Mouse (Mus musculus): ENCODE data around the gene Upb1.
"Not testable (repeated sequence)": the region's sequence is repeated elsewhere in the genome, so short reads cannot be mapped to it uniquely, and the experiment has no call there.

The Upb1 gene

DNA sequence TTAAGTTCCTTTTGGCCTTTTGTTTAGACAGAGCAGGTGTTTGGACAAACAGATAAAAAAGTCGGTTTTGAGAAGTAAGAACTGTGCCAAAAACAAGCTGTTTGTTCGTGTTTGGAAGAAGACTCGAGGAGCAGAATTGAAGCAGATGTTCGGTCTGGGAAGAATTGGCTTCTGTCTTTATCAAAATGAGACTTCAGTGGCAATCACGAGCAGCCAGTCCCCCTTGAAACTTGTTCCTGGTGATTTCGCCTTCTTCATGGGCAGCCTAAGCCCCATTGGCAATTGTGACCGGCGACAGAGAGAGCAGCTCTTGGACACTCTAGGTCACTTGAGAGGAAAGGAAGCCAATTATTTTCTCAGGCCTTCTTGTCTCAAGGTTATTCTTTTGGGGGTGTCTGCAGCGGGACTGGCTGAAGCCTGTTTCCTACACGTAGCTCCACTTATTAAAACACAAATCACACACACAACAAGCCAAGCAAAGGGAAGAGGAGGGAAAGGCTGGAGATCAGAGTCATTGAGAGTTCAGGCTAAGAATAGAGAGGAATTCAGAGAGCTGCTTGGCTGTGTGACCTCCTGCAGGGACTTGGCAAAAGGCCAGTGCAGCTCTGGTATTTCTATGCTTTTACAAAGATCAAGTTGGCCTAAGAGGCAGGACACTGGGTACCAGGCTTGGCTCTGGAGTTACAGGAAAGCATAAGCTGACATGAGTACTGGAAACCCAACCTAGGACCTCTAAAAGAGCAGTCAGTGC, 50.3 kb downstream of the Upb1 start:
- DNase-seq (ENCODE audit: low read depth, low spot score), result no peak

DNA sequence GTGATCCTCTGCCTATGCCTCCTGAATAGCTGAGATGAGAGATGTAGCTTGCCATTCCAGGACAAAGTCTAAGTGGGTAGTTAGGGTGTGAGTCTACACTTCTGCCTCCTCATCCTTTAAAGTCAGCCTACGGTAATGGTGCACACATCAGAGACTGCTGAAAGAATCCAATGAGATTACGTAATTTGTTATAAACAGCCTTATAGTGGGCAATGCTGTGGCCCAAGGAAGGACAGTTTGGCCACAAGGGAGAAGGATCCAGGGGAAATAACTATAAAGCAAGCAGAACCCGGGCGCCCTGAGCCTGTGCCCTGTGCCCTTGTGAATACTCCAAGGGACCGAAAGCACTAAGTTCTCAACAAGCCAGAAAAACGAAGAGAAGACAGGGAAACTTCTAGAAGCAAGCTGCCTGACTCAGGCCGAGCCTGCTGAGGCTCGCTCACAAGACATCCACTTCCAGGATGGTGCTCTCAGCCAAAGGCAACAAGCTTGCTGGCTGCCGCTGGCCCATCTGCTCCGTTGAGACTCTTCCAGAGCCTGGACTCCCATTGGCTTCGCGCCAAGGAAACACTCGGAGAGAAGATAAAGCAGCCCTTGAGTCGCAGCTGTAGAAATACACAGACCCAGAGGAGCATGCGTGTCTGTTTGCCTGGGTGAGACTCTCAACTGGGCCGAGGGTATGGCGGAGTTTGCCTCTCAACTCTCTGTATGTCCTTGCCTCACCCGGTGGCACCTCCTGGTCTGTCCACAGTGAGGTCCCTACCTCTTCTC, 55.3 kb downstream of the Upb1 start:
- not testable (repeated sequence) for DNase-seq (ENCODE audit: low read depth, low spot score)

GRCm38 (mm10) chr10:75457852-75458251, 56.9 kb downstream of the Upb1 start:
- no peak for DNase-seq (ENCODE audit: low read depth, low spot score)

- DNase-seq (ENCODE audit: low read depth, low spot score), result no peak
These were observed 57.4 kb downstream of the Upb1 start for GRCm38 (mm10) chr10:75458329-75458728.

GRCm38 (mm10) chr10:75462728-75463127, 61.8 kb downstream of the Upb1 start:
- no peak for DNase-seq (ENCODE audit: low read depth, low spot score)

GRCm38 (mm10) chr10:75465781-75466550, 65.1 kb downstream of the Upb1 start:
- no peak for DNase-seq (ENCODE audit: low read depth, low spot score)

DNA sequence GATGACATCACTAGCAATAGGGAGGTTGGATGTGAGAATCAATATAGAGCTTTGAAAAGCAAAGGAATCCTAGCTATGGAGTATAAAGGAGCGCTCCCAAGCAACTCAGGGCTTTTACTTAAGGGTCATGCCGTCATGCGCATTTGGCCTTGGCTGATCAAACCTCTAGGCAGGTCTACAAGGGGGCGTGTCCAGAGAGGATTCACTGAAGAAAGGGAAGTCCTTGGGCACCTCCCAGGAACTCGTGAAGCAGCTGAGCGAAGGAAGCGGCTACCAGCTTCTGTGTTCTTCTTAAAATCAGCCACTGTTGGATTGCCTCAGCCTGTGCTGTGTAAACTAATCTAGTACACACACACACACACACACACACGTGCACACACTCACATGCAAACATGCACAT, 72.5 kb downstream of the Upb1 start:
- DNase-seq (ENCODE audit: low read depth, low spot score), result no peak

DNA sequence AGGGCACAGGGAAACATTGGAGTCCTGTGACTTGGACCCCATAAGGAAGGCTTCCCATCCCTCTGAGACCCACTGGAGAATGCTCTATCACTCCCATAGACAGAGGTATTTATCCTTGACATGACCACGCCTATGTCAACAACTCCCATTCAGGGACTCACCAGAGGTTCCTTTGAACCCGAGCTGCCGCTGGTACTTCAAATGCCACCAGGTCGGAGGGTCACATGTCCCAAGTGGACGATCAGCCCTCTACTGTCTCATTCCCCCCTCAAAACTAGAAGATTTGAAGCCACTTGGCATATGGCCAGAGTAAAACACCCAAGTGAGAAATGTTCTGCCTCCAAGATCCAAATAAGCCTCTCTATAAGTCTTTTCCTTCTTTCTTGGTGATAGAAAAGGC, 73.7 kb downstream of the Upb1 start:
- no peak for DNase-seq (ENCODE audit: low read depth, low spot score)

- DNase-seq (ENCODE audit: low read depth, low spot score), result not testable (repeated sequence)
These were observed 74.4 kb downstream of the Upb1 start for GRCm38 (mm10) chr10:75475139-75475850.

GRCm38 (mm10) chr10:75477034-75477433, 76.1 kb downstream of the Upb1 start:
- DNase-seq (ENCODE audit: low read depth, low spot score), result no peak

GRCm38 (mm10) chr10:75479955-75480354, 79.0 kb downstream of the Upb1 start:
- DNase-seq (ENCODE audit: low read depth, low spot score), result no peak

DNA sequence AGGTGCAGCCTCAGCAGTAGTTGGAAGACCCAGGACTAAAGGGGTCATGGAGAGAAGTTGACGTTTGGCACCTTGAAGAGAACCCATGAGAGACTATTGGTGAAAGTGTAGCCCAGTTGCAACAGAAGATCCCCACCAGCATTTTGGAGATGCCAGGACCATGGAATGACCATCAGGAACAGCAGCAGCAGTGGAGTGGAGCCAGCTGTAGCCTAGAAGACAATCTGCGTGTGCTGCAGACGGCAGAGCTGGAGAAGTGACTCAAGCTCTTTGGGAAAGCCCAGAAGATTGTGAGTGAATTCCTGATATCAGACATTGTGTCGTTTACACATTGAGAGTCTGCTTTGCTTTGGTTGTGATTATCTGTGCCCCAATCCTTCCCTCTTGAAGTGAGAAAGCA, 80.8 kb downstream of the Upb1 start:
- no peak for DNase-seq (ENCODE audit: low read depth, low spot score)

DNA sequence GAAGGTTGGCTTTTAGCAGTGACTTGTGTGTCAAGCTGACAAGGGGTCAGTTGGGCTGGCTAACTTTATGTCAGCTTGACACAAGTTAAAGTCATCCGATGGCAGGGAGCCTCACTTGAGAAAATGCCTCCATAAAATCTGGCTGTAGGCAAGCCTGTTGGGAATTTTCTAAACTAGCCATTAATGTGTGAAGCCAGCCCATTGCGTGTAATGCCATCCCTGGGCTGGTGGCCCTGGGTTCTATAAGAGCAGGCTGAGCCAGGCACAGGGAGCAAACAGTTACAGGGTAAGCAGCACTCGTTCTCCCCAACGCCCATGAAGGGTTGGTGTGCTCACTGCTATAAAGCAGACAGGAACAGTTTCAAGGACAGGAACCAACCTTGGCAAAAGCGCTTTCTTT, 81.4 kb downstream of the Upb1 start:
- no peak for DNase-seq (ENCODE audit: low read depth, low spot score)

DNA sequence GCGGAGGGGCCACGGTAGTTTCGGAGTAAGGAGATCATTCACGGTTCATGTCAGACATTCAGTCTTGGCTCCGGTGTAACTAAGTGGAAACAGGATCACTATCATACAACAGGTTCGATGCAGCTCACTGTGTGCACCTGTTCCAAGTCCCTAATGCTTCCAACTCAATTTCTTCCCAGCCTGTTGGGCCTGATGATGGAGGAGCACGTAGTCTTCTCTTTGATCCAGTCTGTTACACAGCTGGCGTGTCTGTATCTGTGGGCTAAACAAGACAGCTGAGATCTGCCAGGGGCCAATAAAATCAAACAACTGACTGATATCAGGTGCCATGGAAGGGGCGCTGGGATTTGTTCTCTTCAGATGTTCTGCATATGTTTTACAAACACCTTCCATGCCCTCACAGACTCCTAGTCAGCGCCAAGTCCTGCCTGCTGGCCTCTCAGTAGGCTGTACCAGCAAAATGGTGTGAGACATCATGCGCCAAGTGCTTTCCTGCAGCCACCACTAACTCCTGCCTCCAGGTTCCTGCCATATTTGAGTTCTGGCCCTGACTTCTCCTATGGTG, 82.1 kb downstream of the Upb1 start:
- DNase-seq (ENCODE audit: low read depth, low spot score), result no peak

- no peak for DNase-seq (ENCODE audit: low read depth, low spot score)
These were observed 83.2 kb downstream of the Upb1 start for GRCm38 (mm10) chr10:75484066-75484465.

GRCm38 (mm10) chr10:75484767-75485166, 83.9 kb downstream of the Upb1 start:
- DNase-seq (ENCODE audit: low read depth, low spot score), result no peak

DNA sequence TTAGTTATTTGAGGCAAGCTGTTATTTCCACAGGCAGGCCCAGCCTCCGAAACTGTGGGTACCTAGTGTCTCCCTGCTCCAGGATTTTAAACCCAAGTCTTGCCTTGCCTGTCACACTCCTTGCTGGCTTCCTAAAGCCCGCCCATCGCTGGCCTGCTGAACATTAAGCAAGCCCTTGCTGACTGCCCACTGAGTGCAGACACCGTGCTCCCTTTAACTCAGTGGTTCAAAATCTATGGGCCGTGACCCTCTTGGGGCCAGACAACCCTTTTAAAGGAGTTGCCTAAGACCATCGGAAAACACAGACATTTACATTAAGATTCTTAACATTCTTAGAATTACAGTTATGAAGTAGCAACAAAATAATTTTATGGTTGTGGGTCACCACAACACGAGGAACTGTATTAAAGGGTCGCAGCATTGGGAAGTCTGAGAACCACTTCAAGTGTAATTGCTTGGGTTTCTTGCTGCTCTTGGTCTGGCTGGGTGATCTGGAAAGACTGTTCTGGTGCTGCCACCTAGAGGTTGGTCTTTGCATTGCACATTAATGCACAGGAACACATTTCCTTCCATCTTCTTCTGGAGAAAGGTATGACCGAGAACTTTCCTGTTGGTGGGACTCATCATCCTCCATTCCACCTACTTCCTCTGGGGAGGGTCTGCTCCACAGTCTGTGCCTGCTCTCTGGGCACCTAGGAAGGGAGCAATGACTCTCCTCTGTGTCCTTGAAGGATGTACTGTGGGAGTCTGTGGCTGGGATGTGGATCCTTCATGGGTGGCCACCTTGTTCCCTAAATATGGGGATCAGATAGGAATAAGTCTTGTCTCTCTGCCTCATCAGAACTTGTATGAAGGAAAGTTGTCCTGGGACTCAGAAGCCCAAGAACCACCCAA, 85.4 kb downstream of the Upb1 start:
- DNase-seq (ENCODE audit: low read depth, low spot score), result peak; percentile 67

GRCm38 (mm10) chr10:75487131-75487530, 86.2 kb downstream of the Upb1 start:
- no peak for DNase-seq (ENCODE audit: low read depth, low spot score)

DNA sequence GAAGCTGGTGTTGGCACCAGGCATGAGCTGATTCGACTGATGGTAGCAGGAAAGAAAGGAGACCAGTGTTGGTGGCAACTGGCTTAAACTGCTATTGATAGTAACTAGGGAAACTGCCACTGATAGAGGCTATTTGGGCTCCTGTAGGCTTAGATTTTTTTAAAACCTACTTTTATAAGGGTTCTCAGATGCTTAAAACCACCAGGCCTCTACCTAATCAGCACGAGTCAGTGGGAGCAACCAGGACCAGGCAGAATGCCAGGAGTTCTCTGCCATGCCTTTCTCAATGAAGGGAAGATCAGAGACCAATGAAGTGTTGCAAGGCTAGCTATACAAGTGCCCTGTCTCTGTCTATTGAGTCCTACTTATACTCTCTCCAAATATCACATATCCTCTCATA, 88.6 kb downstream of the Upb1 start:
- DNase-seq (ENCODE audit: low read depth, low spot score), result no peak

- DNase-seq (ENCODE audit: low read depth, low spot score), result no peak
These were observed 89.8 kb downstream of the Upb1 start for GRCm38 (mm10) chr10:75490731-75491130.
